Mouse (Mus musculus): ENCODE measurements around the gene Zswim7. TPM values are rescaled to one million over a fixed set of nuclear protein-coding genes. Genes with fewer than 3 reads are reported as not detected.

The Zswim7 gene
- polyA plus RNA-seq, 1 experiment from 2014 or later, result 11.2 TPM

DNA sequence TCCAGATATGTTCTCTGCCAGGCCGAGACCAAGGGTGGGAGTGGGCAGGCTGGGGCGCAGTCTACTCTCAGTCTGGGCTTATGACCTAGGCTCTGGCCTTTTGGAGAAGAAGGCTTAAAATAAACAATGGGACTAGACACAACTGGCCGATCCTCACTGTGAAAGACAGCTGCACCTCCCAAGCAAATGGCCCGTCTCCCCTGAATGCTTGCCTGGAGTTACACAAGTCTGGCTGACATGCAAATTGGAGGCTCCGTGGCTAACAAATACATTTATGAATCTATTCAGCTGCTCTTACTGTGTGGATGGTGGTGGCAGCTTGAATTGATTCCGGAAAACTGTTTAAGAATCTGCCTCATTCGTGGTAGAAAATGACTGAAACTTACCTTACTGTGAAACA is 15.5 kb downstream of the Zswim7 start:
- Histone ChIP-seq H3K4me3 (replicated peaks; ENCODE audit: low read length) (no peak overlapping the region), H3K4me2 (ENCODE audit: low read length) (no peak overlapping the region), H3K4me1 (replicated peaks; ENCODE audit: control insufficient read depth, insufficient read depth, low read length) (peaks cover 11% of the 10 kb centered on the region), H3K9ac (replicated peaks; ENCODE audit: low read depth, low read length) (no peak overlapping the region), H3K36me3 (ENCODE audit: control insufficient read depth, insufficient read depth) (no peaks in the 10 kb centered on the region), H3K9me3 (ENCODE audit: control insufficient read depth, low read length) (no peaks in the 10 kb centered on the region), H3K27me3 (replicated peaks; ENCODE audit: control insufficient read depth, insufficient read depth, low read length) (no peaks in the 10 kb centered on the region), H3K27ac (ENCODE audit: low read length) (no peak overlapping the region)
- WGBS, result 58% methylated on average over 7 of the region's 7 CpGs
- ATAC-seq, result no peak

DNA sequence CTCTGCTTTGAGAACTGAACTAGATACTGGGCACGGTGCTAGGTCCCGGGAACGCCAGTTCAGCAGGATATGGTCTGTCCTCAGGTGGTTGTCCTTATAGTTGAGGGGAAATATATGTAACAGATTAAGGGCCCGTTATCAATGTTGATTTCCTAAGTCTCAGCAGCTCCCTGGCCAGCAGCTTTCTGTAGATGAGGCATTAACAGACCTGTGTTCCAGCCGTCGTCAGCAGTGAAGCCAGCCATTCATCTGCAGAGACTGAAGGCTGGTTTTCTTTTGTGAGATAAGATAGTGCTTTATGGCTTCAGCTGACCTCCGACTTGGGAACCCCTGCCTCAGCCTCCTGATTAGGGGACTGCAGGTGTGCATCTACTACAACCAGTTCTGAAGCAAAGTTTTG is 17.2 kb downstream of the Zswim7 start:
- WGBS, result 70% methylated on average over 7 of the region's 7 CpGs
- H3K4me1 ChIP-seq (replicated peaks; ENCODE audit: control insufficient read depth, insufficient read depth, low read length), result peaks cover 11% of the 10 kb centered on the region
- no peak for ATAC-seq
- H3K36me3 ChIP-seq (ENCODE audit: control insufficient read depth, insufficient read depth), result no peaks in the 10 kb centered on the region
- H3K4me3 ChIP-seq (replicated peaks; ENCODE audit: low read length), result no peak overlapping the region
- H3K27ac ChIP-seq (ENCODE audit: low read length), result no peak overlapping the region
- H3K4me2 ChIP-seq (ENCODE audit: low read length), result no peak overlapping the region
- H3K9ac ChIP-seq (replicated peaks; ENCODE audit: low read depth, low read length), result no peak overlapping the region
- no peaks in the 10 kb centered on the region for H3K27me3 ChIP-seq (replicated peaks; ENCODE audit: control insufficient read depth, insufficient read depth, low read length)
- H3K9me3 ChIP-seq (ENCODE audit: control insufficient read depth, low read length), result no peaks in the 10 kb centered on the region

DNA sequence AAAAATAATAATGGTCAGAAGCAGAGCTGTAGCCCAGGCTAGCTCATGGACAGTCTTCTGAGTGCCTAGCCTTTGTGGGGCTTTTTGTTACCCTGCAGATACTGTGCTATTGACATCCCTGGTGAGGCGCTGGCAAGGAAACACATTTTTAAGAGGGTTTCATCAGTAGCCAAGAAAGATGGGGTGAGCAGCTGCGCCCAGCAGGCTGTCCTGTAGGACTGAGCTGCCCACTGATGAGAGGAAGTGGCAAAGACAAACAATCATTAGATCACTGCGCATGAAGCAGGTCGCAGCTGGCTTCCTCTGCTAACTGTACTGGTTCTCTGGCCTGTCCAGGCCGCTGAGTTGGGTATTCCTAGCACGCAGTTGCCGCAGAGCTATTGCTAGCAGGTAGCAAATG is 17.6 kb downstream of the Zswim7 start:
- no peak overlapping the region for H3K4me3 ChIP-seq (replicated peaks; ENCODE audit: low read length)
- no peak overlapping the region for H3K27ac ChIP-seq (ENCODE audit: low read length)
- H3K9me3 ChIP-seq (ENCODE audit: control insufficient read depth, low read length), result no peaks in the 10 kb centered on the region
- no peak overlapping the region for H3K9ac ChIP-seq (replicated peaks; ENCODE audit: low read depth, low read length)
- peaks cover 11% of the 10 kb centered on the region for H3K4me1 ChIP-seq (replicated peaks; ENCODE audit: control insufficient read depth, insufficient read depth, low read length)
- no peak overlapping the region for H3K4me2 ChIP-seq (ENCODE audit: low read length)
- WGBS, result 78% methylated on average over 7 of the region's 7 CpGs
- no peak for ATAC-seq
- H3K27me3 ChIP-seq (replicated peaks; ENCODE audit: control insufficient read depth, insufficient read depth, low read length), result no peaks in the 10 kb centered on the region
- H3K36me3 ChIP-seq (ENCODE audit: control insufficient read depth, insufficient read depth), result no peaks in the 10 kb centered on the region

- Histone ChIP-seq H3K36me3 (ENCODE audit: control insufficient read depth, insufficient read depth) (no peaks in the 10 kb centered on the region), H3K27ac (ENCODE audit: low read length) (no peak overlapping the region), H3K9me3 (ENCODE audit: control insufficient read depth, low read length) (no peaks in the 10 kb centered on the region), H3K27me3 (replicated peaks; ENCODE audit: control insufficient read depth, insufficient read depth, low read length) (no peaks in the 10 kb centered on the region), H3K4me2 (ENCODE audit: low read length) (no peak overlapping the region), H3K9ac (replicated peaks; ENCODE audit: low read depth, low read length) (no peak overlapping the region), H3K4me3 (replicated peaks; ENCODE audit: low read length) (no peak overlapping the region), H3K4me1 (replicated peaks; ENCODE audit: control insufficient read depth, insufficient read depth, low read length) (no peaks in the 10 kb centered on the region)
- 55% methylated on average over 5 of the region's 5 CpGs for WGBS
- no peak for ATAC-seq
These were observed 22.0 kb downstream of the Zswim7 start for GRCm38 (mm10) chr11:62259214-62259613.

- H3K4me3 ChIP-seq (replicated peaks; ENCODE audit: low read length), result no peak overlapping the region
- H3K4me1 ChIP-seq (replicated peaks; ENCODE audit: control insufficient read depth, insufficient read depth, low read length), result peaks cover 12% of the 10 kb centered on the region
- no peaks in the 10 kb centered on the region for H3K9me3 ChIP-seq (ENCODE audit: control insufficient read depth, low read length)
- no peak for ATAC-seq
- no peak overlapping the region for H3K27ac ChIP-seq (ENCODE audit: low read length)
- 68% methylated on average over 5 of the region's 5 CpGs for WGBS
- H3K9ac ChIP-seq (replicated peaks; ENCODE audit: low read depth, low read length), result no peak overlapping the region
- no peaks in the 10 kb centered on the region for H3K36me3 ChIP-seq (ENCODE audit: control insufficient read depth, insufficient read depth)
- H3K4me2 ChIP-seq (ENCODE audit: low read length), result no peak overlapping the region
- peaks cover 12% of the 10 kb centered on the region for H3K27me3 ChIP-seq (replicated peaks; ENCODE audit: control insufficient read depth, insufficient read depth, low read length)
These were observed 27.8 kb downstream of the Zswim7 start for GRCm38 (mm10) chr11:62253380-62253779.

DNA sequence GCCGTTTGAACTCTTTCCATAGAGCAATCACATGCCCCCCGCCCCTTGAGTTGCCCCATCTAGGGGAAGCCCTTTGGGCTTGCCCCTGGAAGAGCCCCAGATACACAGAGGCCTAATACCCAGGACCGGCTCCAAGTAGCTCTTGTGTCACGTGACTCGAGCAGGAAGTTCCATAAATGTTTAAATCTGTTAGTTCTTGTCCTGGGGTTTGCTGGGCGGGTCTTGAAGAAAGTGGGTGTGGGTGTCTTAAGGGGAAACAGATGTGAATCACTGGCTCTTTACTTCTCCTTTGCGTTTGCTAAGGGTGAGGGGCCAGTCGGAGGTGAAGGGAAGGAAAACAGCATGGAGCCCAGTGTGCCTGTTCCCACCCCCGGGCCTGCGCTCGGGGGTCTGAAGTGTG is 30.1 kb downstream of the Zswim7 start:
- Histone ChIP-seq H3K27me3 (replicated peaks; ENCODE audit: control insufficient read depth, insufficient read depth, low read length) (peaks cover 15% of the 10 kb centered on the region), H3K4me2 (ENCODE audit: low read length) (no peak overlapping the region), H3K27ac (ENCODE audit: low read length) (no peak overlapping the region), H3K9ac (replicated peaks; ENCODE audit: low read depth, low read length) (no peak overlapping the region), H3K4me1 (replicated peaks; ENCODE audit: control insufficient read depth, insufficient read depth, low read length) (peaks cover 14% of the 10 kb centered on the region), H3K4me3 (replicated peaks; ENCODE audit: low read length) (no peak overlapping the region), H3K36me3 (ENCODE audit: control insufficient read depth, insufficient read depth) (no peaks in the 10 kb centered on the region), H3K9me3 (ENCODE audit: control insufficient read depth, low read length) (no peaks in the 10 kb centered on the region)
- ATAC-seq, result no peak
- 85% methylated on average over 11 of the region's 11 CpGs for WGBS

GRCm38 (mm10) chr11:62249266-62250037 is 31.7 kb downstream of the Zswim7 start:
- peaks cover 15% of the 10 kb centered on the region for H3K27me3 ChIP-seq (replicated peaks; ENCODE audit: control insufficient read depth, insufficient read depth, low read length)
- no peaks in the 10 kb centered on the region for H3K9me3 ChIP-seq (ENCODE audit: control insufficient read depth, low read length)
- no peaks in the 10 kb centered on the region for H3K36me3 ChIP-seq (ENCODE audit: control insufficient read depth, insufficient read depth)
- H3K4me1 ChIP-seq (replicated peaks; ENCODE audit: control insufficient read depth, insufficient read depth, low read length), result peaks cover 14% of the 10 kb centered on the region
- peak; percentile 24; the same call in 1 of the 2 replicates for ATAC-seq
- H3K27ac ChIP-seq (ENCODE audit: low read length), result no peak overlapping the region
- peak overlapping the region; percentile 53 for H3K9ac ChIP-seq (replicated peaks; ENCODE audit: low read depth, low read length)
- WGBS, result 3% methylated on average over 35 of the region's 35 CpGs
- peak overlapping the region; percentile 98 for H3K4me2 ChIP-seq (ENCODE audit: low read length)
- H3K4me3 ChIP-seq (replicated peaks; ENCODE audit: low read length), result peak overlapping the region; percentile 68

DNA sequence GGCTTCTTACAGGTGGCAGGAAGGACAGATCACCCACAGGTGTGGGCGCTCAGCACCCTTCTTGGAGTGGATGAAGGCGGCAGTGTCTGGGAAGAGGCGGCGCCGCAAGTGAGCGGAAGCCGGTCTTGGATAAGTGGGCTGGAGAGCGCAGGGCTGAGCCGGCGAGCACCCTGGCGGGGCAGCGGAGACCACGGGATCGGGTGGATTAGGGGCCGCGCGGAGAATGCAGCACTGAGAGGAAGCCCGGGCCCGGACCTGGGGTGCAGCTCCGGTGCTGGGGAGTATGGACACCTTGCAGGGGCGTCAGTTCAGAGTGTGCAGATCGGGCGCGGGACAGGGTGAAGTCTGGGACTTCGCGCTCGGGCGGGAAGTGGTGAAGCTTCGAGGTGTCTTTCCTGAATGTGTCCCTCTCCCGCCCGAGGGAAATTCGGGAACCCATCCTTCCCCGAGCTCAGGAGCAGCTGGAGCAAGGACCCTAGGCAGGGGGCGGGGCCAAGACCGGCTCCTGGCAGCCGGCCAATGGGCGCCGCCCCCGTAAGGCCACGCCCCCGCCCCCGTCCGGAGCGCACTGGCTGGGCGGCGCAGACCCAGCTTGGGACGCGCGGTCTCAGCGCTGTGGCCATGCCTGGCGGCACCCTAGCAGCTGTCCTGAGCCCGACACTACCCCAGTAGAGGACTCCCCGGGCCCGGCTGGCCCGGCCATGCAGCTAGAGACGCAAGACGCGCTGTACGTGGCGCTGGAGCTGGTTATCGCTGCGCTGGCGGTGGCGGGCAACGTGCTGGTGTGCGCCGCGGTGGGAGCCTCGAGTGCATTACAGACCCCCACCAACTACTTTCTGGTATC is 32.6 kb downstream of the Zswim7 start, which contains the start of gene Adora2b:
TSS of gene Adora2b (plus strand) at position 584 of the 844 bp plus-strand sequence.
- peak; percentile 88 for ATAC-seq
- Histone ChIP-seq H3K27ac (ENCODE audit: low read length) (no peak within 1 kb of the TSS), H3K27me3 (replicated peaks; ENCODE audit: control insufficient read depth, insufficient read depth, low read length) (peaks cover 15% of the 10 kb centered on the region), H3K9me3 (ENCODE audit: control insufficient read depth, low read length) (no peaks in the 10 kb centered on the region), H3K4me1 (replicated peaks; ENCODE audit: control insufficient read depth, insufficient read depth, low read length) (peaks cover 14% of the 10 kb centered on the region), H3K9ac (replicated peaks; ENCODE audit: low read depth, low read length) (peak within 1 kb of the TSS; percentile 53), H3K4me3 (replicated peaks; ENCODE audit: low read length) (peak within 1 kb of the TSS; percentile 68), H3K4me2 (ENCODE audit: low read length) (peak within 1 kb of the TSS; percentile 98), H3K36me3 (ENCODE audit: control insufficient read depth, insufficient read depth) (no peaks in the 10 kb centered on the region)
- WGBS, result under 1% methylated on average over 69 of the region's 69 CpGs

GRCm38 (mm10) chr11:62247759-62248400 is 33.3 kb downstream of the Zswim7 start:
- peak overlapping the region; percentile 53 for H3K9ac ChIP-seq (replicated peaks; ENCODE audit: low read depth, low read length)
- WGBS, result 43% methylated on average over 18 of the region's 18 CpGs
- ATAC-seq, result no peak

More at GRCm38 (mm10) chr11:62247759-62248400, 33.3 kb downstream of the Zswim7 start:
- Histone ChIP-seq H3K4me1 (replicated peaks; ENCODE audit: control insufficient read depth, insufficient read depth, low read length) (peaks cover 14% of the 10 kb centered on the region), H3K27ac (ENCODE audit: low read length) (no peak overlapping the region), H3K36me3 (ENCODE audit: control insufficient read depth, insufficient read depth) (no peaks in the 10 kb centered on the region), H3K9me3 (ENCODE audit: control insufficient read depth, low read length) (no peaks in the 10 kb centered on the region), H3K4me2 (ENCODE audit: low read length) (peak overlapping the region; percentile 98), H3K4me3 (replicated peaks; ENCODE audit: low read length) (peak overlapping the region; percentile 68), H3K27me3 (replicated peaks; ENCODE audit: control insufficient read depth, insufficient read depth, low read length) (peaks cover 15% of the 10 kb centered on the region)
